Mouse (Mus musculus): Measurements from ENCODE around the gene Ces1e. TPM values are rescaled to one million over a fixed set of nuclear protein-coding genes. Genes with fewer than 3 reads are reported as not detected.

The Ces1e gene
- total and polyA plus RNA-seq, 2 experiments, result 82.7 to 135 TPM

GRCm38 (mm10) chr8:93252400-93252925, 23.0 kb upstream of the Ces1e start:
- no peak overlapping the region for H3K4me3 ChIP-seq (ENCODE audit: insufficient read depth, low read depth, low read length)
- peak; percentile 99 for DNase-seq (ENCODE audit: extremely low read depth, low read depth, low spot score)
- no peak overlapping the region for H3K9ac ChIP-seq (ENCODE audit: low read depth, low read length)
- no peak overlapping the region; the same call in 1 of the 2 replicates for H3K27ac ChIP-seq (replicated peaks; ENCODE audit: insufficient read depth, low read depth, low read length)
- peaks cover 13% of the 10 kb centered on the region for H3K4me1 ChIP-seq (ENCODE audit: control insufficient read depth, insufficient read depth, low read length)
- no peaks in the 10 kb centered on the region for H3K27me3 ChIP-seq (ENCODE audit: control insufficient read depth, insufficient read depth, low read length)
- no peaks in the 10 kb centered on the region for H3K79me2 ChIP-seq (ENCODE audit: control insufficient read depth, insufficient read depth, low read length)
- 24% methylated on average over 1 of the region's 1 CpGs for WGBS
- TF ChIP-seq CTCF (IDR thresholded peaks at IDR 0.05; ENCODE audit: low read depth, low read length), result no peak
- H3K36me3 ChIP-seq (ENCODE audit: control insufficient read depth, insufficient read depth, low read length), result peaks cover 37% of the 10 kb centered on the region

DNA sequence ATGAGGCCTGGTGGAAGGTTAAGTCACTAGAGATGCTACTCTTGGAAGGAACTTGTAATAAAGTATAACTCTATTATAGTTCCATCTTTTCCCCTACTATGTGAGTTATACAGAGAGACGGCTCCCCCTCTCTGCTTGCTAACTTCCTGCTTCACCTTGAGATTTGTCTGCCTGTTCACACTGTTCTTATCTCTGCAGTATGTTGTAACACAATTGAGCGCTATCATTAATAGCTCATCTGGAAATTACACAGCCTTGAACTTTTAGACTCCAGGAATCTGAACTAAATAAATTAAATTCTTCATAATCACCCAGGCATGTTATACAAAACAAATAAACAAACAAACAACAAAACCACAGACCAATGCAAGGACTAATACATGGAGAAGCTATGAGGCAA, 16.6 kb upstream of the Ces1e start:
- H3K27ac ChIP-seq (replicated peaks; ENCODE audit: insufficient read depth, low read depth, low read length), result no peak overlapping the region
- no peak for TF ChIP-seq CTCF (IDR thresholded peaks at IDR 0.05; ENCODE audit: low read depth, low read length)
- H3K4me1 ChIP-seq (ENCODE audit: control insufficient read depth, insufficient read depth, low read length), result peaks cover 2% of the 10 kb centered on the region; the same call in 1 of the 2 replicates
- H3K4me3 ChIP-seq (ENCODE audit: insufficient read depth, low read depth, low read length), result no peak overlapping the region
- H3K9ac ChIP-seq (ENCODE audit: low read depth, low read length), result no peak overlapping the region
- no peaks in the 10 kb centered on the region for H3K27me3 ChIP-seq (ENCODE audit: control insufficient read depth, insufficient read depth, low read length)
- H3K79me2 ChIP-seq (ENCODE audit: control insufficient read depth, insufficient read depth, low read length), result no peaks in the 10 kb centered on the region
- peaks cover 3% of the 10 kb centered on the region for H3K36me3 ChIP-seq (ENCODE audit: control insufficient read depth, insufficient read depth, low read length)
- peak; percentile 74 for DNase-seq (ENCODE audit: extremely low read depth, low read depth, low spot score)
- WGBS, result 19% methylated on average over 2 of the region's 2 CpGs

GRCm38 (mm10) chr8:93239884-93240283, 10.5 kb upstream of the Ces1e start:
- TF ChIP-seq CTCF (IDR thresholded peaks at IDR 0.05; ENCODE audit: low read depth, low read length) (no peak), POLR2A (IDR thresholded peaks at IDR 0.05; ENCODE audit: extremely low read depth, insufficient read depth, low read length) (no peak)
- no peak for DNase-seq (ENCODE audit: extremely low read depth, low read depth, low spot score)
- Histone ChIP-seq H3K27me3 (ENCODE audit: control insufficient read depth, insufficient read depth, low read length) (no peaks in the 10 kb centered on the region), H3K27ac (replicated peaks; ENCODE audit: insufficient read depth, low read depth, low read length) (no peak overlapping the region), H3K9ac (ENCODE audit: low read depth, low read length) (no peak overlapping the region), H3K4me1 (ENCODE audit: control insufficient read depth, insufficient read depth, low read length) (peaks cover 3% of the 10 kb centered on the region; the same call in 1 of the 2 replicates), H3K79me2 (ENCODE audit: control insufficient read depth, insufficient read depth, low read length) (no peaks in the 10 kb centered on the region), H3K4me3 (ENCODE audit: insufficient read depth, low read depth, low read length) (no peak overlapping the region), H3K36me3 (ENCODE audit: control insufficient read depth, insufficient read depth, low read length) (no peaks in the 10 kb centered on the region)

DNA sequence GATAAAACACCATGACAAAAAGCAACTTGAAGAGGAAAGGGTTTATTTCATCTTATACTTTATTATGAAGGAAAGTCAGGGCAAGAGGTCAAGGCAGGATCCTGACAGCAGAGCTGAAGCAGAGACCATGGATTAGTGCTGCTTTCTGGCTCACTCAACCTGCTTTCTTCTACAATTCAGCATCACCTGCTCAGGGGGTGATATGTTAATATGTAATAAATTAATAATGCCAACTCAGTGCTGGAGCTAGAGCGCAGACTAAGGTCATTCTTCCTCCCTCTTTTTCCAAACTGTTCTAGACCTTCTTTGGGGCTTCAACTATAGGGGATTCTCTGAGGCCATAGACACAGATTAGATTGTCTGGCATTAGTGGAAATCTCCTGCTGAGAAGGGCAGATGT, 6.3 kb upstream of the Ces1e start:
- no peak overlapping the region for H3K4me3 ChIP-seq (ENCODE audit: insufficient read depth, low read depth, low read length)
- DNase-seq (ENCODE audit: extremely low read depth, low read depth, low spot score), result peak; percentile 66
- WGBS, result 26% methylated on average over 1 of the region's 1 CpGs
- H3K9ac ChIP-seq (ENCODE audit: low read depth, low read length), result no peak overlapping the region
- H3K79me2 ChIP-seq (ENCODE audit: control insufficient read depth, insufficient read depth, low read length), result no peaks in the 10 kb centered on the region
- no peak for TF ChIP-seq CTCF (IDR thresholded peaks at IDR 0.05; ENCODE audit: low read depth, low read length)
- TF ChIP-seq POLR2A (IDR thresholded peaks at IDR 0.05; ENCODE audit: extremely low read depth, insufficient read depth, low read length), result no peak
- no peak overlapping the region; the same call in 1 of the 2 replicates for H3K27ac ChIP-seq (replicated peaks; ENCODE audit: insufficient read depth, low read depth, low read length)
- H3K27me3 ChIP-seq (ENCODE audit: control insufficient read depth, insufficient read depth, low read length), result no peaks in the 10 kb centered on the region
- peaks cover 16% of the 10 kb centered on the region for H3K4me1 ChIP-seq (ENCODE audit: control insufficient read depth, insufficient read depth, low read length)
- no peaks in the 10 kb centered on the region for H3K36me3 ChIP-seq (ENCODE audit: control insufficient read depth, insufficient read depth, low read length)

DNA sequence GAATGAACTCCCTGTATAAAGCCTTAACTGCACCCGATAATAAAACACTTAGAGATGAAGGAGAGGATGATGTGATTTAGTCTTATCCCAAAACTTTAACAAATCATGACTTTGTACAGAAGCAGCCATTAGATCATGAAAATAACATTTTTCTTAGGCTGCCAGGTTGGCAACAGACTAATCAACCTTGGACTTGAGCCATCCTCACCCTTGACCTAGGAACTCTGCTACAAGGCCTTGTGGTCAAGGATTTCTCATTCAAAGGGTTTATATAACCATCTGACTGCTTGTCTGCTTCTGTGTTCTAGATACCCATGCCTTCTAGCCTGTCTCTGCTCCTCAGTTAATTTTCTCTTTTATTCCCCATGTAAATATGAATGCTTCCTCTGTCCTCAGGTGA, 5.3 kb upstream of the Ces1e start:
- Histone ChIP-seq H3K36me3 (ENCODE audit: control insufficient read depth, insufficient read depth, low read length) (no peaks in the 10 kb centered on the region), H3K79me2 (ENCODE audit: control insufficient read depth, insufficient read depth, low read length) (no peaks in the 10 kb centered on the region), H3K27me3 (ENCODE audit: control insufficient read depth, insufficient read depth, low read length) (no peaks in the 10 kb centered on the region), H3K4me3 (ENCODE audit: insufficient read depth, low read depth, low read length) (no peak overlapping the region), H3K9ac (ENCODE audit: low read depth, low read length) (no peak overlapping the region), H3K27ac (replicated peaks; ENCODE audit: insufficient read depth, low read depth, low read length) (peak overlapping the region; percentile 36; the same call in 1 of the 2 replicates), H3K4me1 (ENCODE audit: control insufficient read depth, insufficient read depth, low read length) (peaks cover 18% of the 10 kb centered on the region)
- TF ChIP-seq CTCF (IDR thresholded peaks at IDR 0.05; ENCODE audit: low read depth, low read length), result no peak
- no peak for TF ChIP-seq POLR2A (IDR thresholded peaks at IDR 0.05; ENCODE audit: extremely low read depth, insufficient read depth, low read length)
- peak; percentile 92 for DNase-seq (ENCODE audit: extremely low read depth, low read depth, low spot score)
- WGBS, result 38% methylated on average over 1 of the region's 1 CpGs

GRCm38 (mm10) chr8:93234068-93234467, 4.6 kb upstream of the Ces1e start:
- Histone ChIP-seq H3K79me2 (ENCODE audit: control insufficient read depth, insufficient read depth, low read length) (no peaks in the 10 kb centered on the region), H3K27me3 (ENCODE audit: control insufficient read depth, insufficient read depth, low read length) (no peaks in the 10 kb centered on the region), H3K27ac (replicated peaks; ENCODE audit: insufficient read depth, low read depth, low read length) (peak overlapping the region; percentile 96), H3K9ac (ENCODE audit: low read depth, low read length) (peak overlapping the region; percentile 60; the same call in 1 of the 2 replicates), H3K4me3 (ENCODE audit: insufficient read depth, low read depth, low read length) (no peak overlapping the region), H3K36me3 (ENCODE audit: control insufficient read depth, insufficient read depth, low read length) (no peaks in the 10 kb centered on the region), H3K4me1 (ENCODE audit: control insufficient read depth, insufficient read depth, low read length) (peaks cover 21% of the 10 kb centered on the region)
- TF ChIP-seq POLR2A (IDR thresholded peaks at IDR 0.05; ENCODE audit: extremely low read depth, insufficient read depth, low read length) (no peak), CTCF (IDR thresholded peaks at IDR 0.05; ENCODE audit: low read depth, low read length) (no peak)
- peak; percentile 100 for DNase-seq (ENCODE audit: extremely low read depth, low read depth, low spot score)
- 18% methylated on average over 6 of the region's 6 CpGs for WGBS
